Mouse (Mus musculus) monocyte, adult 5-6 weeks (primary cell): ENCODE results near the gene Fam168b. TPM values are rescaled to one million over a fixed set of nuclear protein-coding genes. Genes with fewer than 3 reads are reported as not detected.

Experiments used
- ATAC-seq: fragments of 153-309, 156-312 bp; replicated peaks from 2 replicates; pipeline ENCODE4 v1.8.0; 2017; ENCODE audit warnings: mild to moderate bottlenecking; ENCODE audit not compliant: low TSS enrichment, insufficient number of reproducible peaks, severe bottlenecking, poor library complexity, low FRiP score
- total RNA-seq: library from RNA; stranded (forward); fragments of 200-1000, 200-491, 200-594 nt; gene quantifications from 3 replicates; pipeline ENCODE4 v1.2.3, GENCODE M21; 2017

The Fam168b gene
- total RNA-seq, 1 experiment from 2014 or later, result 101 TPM

DNA sequence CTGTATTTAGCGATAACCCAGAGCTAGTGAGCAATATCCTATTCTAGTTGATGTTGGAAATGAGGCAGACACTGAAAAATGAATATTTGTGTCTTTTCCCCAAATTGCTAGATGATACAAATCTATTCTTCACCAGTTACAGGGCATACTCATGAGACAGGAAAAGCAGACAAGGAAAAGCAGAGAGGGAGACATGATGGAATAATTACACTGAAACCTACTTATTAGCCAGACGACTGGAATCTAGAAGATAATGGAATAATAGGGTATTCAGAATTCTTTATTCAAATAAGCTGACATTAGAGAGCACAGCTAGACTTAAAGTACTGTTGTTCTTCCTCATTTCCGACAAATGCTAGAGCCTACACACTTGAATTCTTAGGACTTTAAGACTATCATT, 67.0 kb downstream of the Fam168b start:
- no peak for ATAC-seq

GRCm38 (mm10) chr1:34768875-34769274, 74.0 kb downstream of the Fam168b start:
- ATAC-seq, result no peak

DNA sequence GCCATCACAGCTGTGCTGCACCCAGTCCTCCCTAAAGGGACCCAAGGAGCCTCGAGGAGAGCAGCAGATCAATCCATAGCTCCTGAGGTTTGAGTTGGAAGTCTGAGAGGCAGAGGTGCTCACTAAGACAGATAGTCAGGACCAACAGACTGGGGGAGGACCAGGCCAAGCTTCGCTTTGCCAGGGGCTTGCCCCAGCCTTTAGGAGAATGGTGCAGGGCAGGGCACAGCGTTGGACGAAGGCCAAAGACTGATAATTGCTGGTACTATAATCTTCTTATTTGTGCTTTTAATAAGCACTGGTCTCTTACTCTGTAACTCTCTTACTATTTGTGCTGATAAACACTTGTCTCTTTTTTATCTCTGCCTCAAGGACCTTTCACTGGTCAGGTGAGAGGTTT, 75.0 kb downstream of the Fam168b start:
- no peak for ATAC-seq

DNA sequence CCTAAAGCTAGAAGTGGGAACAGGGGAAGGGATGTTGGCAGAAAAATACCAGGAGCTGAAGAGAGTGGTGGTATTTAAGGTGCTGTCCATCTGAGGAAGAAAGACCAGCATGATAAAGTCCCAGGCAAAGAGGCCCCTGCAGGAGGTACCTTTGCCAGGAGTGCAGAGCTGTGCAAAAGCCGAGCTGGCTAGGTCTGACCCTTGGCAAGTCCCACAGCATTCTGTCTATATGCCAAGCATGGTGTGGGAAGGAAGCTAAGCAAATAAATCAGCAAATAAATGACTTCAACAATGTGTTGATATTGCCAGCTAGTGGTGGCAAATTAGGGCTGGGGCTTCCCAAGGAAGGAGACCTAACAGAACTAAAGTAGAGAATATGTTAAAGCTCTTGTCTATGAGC, 76.0 kb downstream of the Fam168b start:
- no peak for ATAC-seq

Other genes with a start within 250 kb of the Fam168b start
- 32.1 to 49.0 TPM (median 41.0 TPM) in 3 replicates for gene Plekhb2, start 6.9 kb upstream of the Fam168b start, total RNA-seq